Mouse (Mus musculus): ENCODE data around the gene Apela. TPM values are rescaled to one million over a fixed set of nuclear protein-coding genes. Genes with fewer than 3 reads are reported as not detected.
A peak's percentile ranks its signal among the peaks of the same experiment; 100 is the strongest.

Gene Apela
- polyA plus RNA-seq (2015; fragmentation: Nextera tagmentation; extraction: Ambion mirVana): 2.5 and 2.6 TPM in 2 replicates

DNA sequence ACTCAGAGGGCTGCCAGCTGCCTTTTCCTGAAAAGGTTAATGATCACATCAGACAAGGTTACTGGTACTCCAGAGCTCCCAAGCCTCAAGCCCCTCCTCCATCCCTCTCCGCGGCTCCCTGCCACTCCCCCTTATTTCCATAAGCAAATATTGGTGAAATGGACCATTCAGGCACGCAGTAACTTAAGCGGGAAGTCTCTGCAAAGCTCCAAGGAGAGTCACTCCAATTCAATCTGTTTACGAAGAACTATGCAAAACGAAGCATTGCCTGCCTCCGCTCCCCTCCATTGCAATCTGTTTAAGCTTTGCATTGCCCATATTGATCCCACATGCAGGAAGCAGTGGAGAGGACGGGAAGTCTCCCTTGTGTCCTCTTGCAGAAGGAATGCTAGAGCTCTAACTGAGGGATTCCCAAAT, at the start of gene Apela:
Gene Apela (minus strand): TSS at position 220 of the 417 bp plus-strand sequence.
- peak within 1 kb of the TSS; percentile 34 for H3K4me3 ChIP-seq
- H3K27ac ChIP-seq: no peak within 1 kb of the TSS
- peak; percentile 86 for ATAC-seq
- no peaks in the 10 kb centered on the region for H3K9me3 ChIP-seq (replicated peaks)
- H3K36me3 ChIP-seq (ENCODE audit: poor library complexity, severe bottlenecking): no peaks in the 10 kb centered on the region
- H3K4me2 ChIP-seq: peak within 1 kb of the TSS; percentile 62
- peak within 1 kb of the TSS; percentile 26; the same call in 1 of the 2 replicates for H3K9ac ChIP-seq
- WGBS: under 1% methylated on average over 8 of the region's 8 CpGs
- H3K27me3 ChIP-seq: no peaks in the 10 kb centered on the region
- H3K4me1 ChIP-seq: peaks cover 29% of the 10 kb centered on the region

DNA sequence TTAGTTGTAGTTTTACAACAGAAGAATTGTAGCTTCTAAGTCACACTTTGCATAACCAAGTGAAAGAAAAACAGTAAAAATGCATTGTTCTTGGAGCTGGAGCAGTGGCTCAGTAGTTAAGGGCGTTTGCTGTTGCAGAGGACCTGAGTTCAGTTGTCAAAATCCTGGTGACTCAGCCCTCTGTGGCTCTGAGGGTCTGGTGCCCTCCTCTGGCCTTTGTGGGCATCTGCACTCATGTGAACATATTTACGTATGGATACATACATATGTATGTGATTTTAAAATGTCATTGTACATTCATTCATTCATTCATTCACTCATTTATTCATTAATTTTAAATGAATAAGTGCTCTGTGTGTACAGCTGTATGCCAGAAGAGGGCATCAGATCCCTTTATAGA, 48.5 kb upstream of the Apela start:
- Histone ChIP-seq H3K4me3 (no peak overlapping the region), H3K4me1 (peaks cover 9% of the 10 kb centered on the region), H3K27ac (no peak overlapping the region), H3K4me2 (no peak overlapping the region), H3K27me3 (no peaks in the 10 kb centered on the region), H3K9ac (no peak overlapping the region), H3K9me3 (replicated peaks) (no peaks in the 10 kb centered on the region), H3K36me3 (ENCODE audit: poor library complexity, severe bottlenecking) (no peaks in the 10 kb centered on the region)
- WGBS: 76% methylated on average over 2 of the region's 2 CpGs
- ATAC-seq: no peak

DNA sequence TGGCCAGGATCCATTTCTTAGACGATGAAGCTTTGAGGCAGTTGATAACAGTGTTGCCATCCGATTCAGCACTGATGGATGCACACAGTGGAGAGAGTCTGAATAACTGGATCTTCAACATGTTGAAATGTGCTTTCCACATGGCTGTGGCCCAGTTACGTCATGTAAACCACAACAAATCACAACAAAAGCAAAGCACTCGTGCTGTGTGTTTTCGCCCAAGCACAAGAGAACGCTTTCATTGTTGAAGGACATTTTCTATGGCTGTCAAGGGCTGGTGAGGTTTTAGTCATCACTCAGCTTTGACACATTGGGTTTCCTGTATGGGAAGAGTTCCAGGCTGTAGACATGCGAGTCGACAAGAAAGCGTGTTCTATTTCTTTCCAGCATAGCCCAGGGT, 43.6 kb upstream of the Apela start:
- no peak overlapping the region for H3K9ac ChIP-seq
- H3K4me2 ChIP-seq: no peak overlapping the region
- no peaks in the 10 kb centered on the region for H3K36me3 ChIP-seq (ENCODE audit: poor library complexity, severe bottlenecking)
- no peaks in the 10 kb centered on the region for H3K27me3 ChIP-seq
- H3K9me3 ChIP-seq (replicated peaks): no peaks in the 10 kb centered on the region
- 82% methylated on average over 9 of the region's 9 CpGs for WGBS
- no peak overlapping the region for H3K27ac ChIP-seq
- no peak overlapping the region for H3K4me3 ChIP-seq
- ATAC-seq: no peak
- H3K4me1 ChIP-seq: peaks cover 9% of the 10 kb centered on the region

DNA sequence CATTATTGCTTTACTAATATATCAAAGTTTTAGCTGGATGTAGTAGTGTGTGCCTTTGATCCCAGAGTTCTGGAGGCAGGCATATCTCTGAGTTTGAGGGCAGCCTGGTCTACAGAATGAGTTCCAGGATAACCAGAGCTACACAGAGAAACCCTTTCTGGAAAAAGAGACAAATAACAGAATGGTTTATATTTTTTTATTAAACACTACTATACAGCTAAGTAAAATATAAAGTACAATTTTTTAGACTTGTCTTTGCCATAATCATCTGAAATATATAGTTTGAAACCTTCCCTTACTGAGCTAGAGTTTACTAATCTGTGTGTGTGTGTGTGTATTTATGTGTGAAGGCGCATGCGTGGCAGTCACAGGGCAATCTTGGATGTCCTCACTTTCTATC, 37.6 kb upstream of the Apela start, which contains the start of gene Gm10663:
Gene Gm10663 (plus strand): TSS at position 301 of the 400 bp plus-strand sequence.
- no peak within 1 kb of the TSS for H3K27ac ChIP-seq
- no peaks in the 10 kb centered on the region for H3K9me3 ChIP-seq (replicated peaks)
- no peaks in the 10 kb centered on the region for H3K4me1 ChIP-seq
- no peaks in the 10 kb centered on the region for H3K36me3 ChIP-seq (ENCODE audit: poor library complexity, severe bottlenecking)
- no peak for ATAC-seq
- WGBS: 98% methylated on average over 2 of the region's 2 CpGs
- H3K9ac ChIP-seq: no peak within 1 kb of the TSS
- no peak within 1 kb of the TSS for H3K4me3 ChIP-seq
- H3K27me3 ChIP-seq: no peaks in the 10 kb centered on the region
- H3K4me2 ChIP-seq: no peak within 1 kb of the TSS

DNA sequence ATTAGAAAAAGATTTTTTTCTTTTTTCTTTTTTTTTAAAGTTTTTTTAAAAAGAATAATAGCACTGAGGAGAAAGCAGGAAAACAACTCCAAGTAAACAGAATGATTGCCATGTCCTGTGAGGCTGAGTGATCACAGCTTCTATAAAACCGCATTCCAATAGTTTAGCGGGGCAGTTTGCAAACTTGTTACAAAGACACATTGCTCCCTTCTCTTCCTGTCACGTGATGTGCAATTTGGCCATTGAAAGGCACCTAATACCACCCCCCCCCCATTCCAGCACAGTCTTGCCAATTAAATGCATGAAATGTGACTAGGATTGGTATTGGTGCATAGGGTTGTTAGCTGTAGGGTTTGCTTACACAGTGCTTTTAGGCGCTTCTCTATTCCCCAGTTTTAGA, 33.9 kb upstream of the Apela start:
- Histone ChIP-seq H3K4me2 (no peak overlapping the region), H3K4me3 (no peak overlapping the region), H3K36me3 (ENCODE audit: poor library complexity, severe bottlenecking) (no peaks in the 10 kb centered on the region), H3K9ac (no peak overlapping the region), H3K9me3 (replicated peaks) (no peaks in the 10 kb centered on the region), H3K27ac (no peak overlapping the region), H3K27me3 (no peaks in the 10 kb centered on the region), H3K4me1 (0 out of 2 replicates have a peak, but pooled peaks cover 6% of the 10 kb centered on the region)
- WGBS: 78% methylated on average over 4 of the region's 4 CpGs
- no peak for ATAC-seq

DNA sequence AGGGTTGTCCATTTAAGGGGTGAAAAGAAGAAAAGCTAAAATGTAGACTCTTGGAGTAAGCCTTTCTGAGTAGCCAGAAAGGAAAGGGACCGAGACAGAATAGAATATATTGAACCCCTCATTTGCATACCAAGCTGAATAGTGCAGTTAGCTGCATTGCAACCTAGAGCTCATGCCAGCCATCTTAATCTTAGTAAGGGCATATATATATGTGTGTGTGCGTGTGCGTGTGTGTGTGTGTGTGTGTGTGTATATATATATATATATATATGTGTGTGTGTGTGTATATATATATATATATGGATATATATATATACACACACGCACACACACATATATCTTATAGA, 31.3 kb upstream of the Apela start:
- Histone ChIP-seq H3K27me3 (no peaks in the 10 kb centered on the region), H3K9ac (no peak overlapping the region), H3K4me3 (no peak overlapping the region), H3K36me3 (ENCODE audit: poor library complexity, severe bottlenecking) (no peaks in the 10 kb centered on the region), H3K4me2 (peak overlapping the region; percentile 33), H3K9me3 (replicated peaks) (no peaks in the 10 kb centered on the region), H3K27ac (no peak overlapping the region), H3K4me1 (0 out of 2 replicates have a peak, but pooled peaks cover 6% of the 10 kb centered on the region)
- 34% methylated on average over 4 of the region's 4 CpGs for WGBS
- peak; percentile 71; the same call in 1 of the 2 replicates for ATAC-seq

DNA sequence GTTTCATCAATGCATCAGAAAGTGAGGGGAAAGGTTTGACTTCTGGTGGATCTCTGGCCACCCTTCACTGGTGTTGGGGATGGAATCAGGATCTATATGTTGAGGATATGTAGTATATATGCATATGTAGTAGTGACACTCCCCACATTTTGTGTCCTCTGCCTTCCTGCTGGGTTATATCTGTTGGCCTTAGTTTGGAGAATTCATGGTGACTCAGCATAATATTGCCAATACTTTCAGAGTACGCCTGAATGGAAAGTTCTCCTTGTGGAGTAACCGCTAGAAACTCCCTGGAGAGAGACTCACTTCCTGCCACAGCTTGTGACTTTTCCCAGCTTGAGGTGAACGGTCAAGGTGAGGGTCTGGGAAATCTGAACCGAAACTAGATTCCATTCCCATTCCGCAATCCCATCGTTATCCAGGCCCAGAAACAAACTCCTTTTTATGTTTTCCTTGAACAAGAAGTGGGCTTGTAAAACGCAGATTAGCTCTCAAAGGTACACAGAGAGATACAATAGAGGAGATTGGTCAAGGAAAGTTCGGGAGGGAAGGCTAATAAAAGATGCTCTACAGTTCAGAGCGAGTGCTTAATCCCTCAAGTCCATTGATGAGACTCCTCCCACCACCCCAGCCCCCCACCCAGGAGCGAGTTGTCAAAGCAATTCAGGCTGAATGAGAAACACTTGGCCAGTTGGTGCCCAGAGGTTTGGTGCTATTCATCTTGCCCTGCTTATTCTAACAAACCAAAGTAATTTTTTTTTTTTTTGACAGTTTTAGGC, 30.7 kb upstream of the Apela start:
- Histone ChIP-seq H3K27me3 (no peaks in the 10 kb centered on the region), H3K4me3 (no peak overlapping the region), H3K27ac (peak overlapping the region; percentile 32; the same call in 1 of the 2 replicates), H3K9ac (no peak overlapping the region), H3K4me1 (0 out of 2 replicates have a peak, but pooled peaks cover 6% of the 10 kb centered on the region), H3K36me3 (ENCODE audit: poor library complexity, severe bottlenecking) (no peaks in the 10 kb centered on the region), H3K4me2 (peak overlapping the region; percentile 33), H3K9me3 (replicated peaks) (no peaks in the 10 kb centered on the region)
- peak; percentile 82; the same call in 1 of the 2 replicates for ATAC-seq
- WGBS: 9% methylated on average over 10 of the region's 10 CpGs

DNA sequence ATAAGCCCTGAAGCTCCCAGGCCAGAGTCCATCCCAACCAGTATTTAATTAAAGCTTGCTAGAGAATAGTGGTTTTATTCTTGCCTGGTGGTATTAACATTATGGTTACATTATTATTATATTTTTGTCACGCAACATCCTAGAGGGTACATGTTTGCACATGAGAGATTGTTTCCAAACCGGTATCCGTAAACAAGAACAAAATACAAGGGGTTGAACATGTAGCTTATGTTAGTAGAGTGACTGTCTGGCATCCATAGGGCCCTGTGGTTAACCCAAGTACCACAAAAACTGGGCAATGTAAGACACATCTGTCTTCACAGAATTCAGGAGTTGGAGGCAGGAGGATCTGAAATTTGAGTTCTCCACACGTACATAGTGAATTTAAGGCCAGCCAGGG, 29.9 kb upstream of the Apela start:
- Histone ChIP-seq H3K4me3 (no peak overlapping the region), H3K4me2 (no peak overlapping the region), H3K9ac (no peak overlapping the region), H3K9me3 (replicated peaks) (no peaks in the 10 kb centered on the region), H3K4me1 (0 out of 2 replicates have a peak, but pooled peaks cover 6% of the 10 kb centered on the region), H3K36me3 (ENCODE audit: poor library complexity, severe bottlenecking) (no peaks in the 10 kb centered on the region), H3K27ac (no peak overlapping the region), H3K27me3 (no peaks in the 10 kb centered on the region)
- 89% methylated on average over 4 of the region's 4 CpGs for WGBS
- no peak for ATAC-seq

DNA sequence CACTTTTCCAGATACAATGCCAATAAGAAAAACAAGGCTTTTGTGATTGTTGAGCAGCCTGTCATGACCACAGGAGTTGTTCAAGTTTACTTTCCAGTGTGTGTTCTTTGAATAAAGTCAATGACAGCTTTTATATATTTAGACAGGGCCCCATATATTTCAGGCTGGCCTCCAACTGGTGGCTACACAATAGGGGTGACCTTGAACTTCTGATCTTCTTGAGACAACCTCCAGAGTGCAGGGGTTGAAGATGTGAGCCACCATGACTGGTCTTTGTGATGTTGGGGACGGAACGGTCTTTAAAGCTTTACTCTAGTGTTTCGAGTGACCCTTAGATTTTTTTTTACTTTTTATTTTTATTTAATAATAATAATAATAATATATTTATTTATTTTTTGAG, 28.5 kb upstream of the Apela start:
- whole genome bisulfite sequencing: 93% methylated on average over 3 of the region's 3 CpGs
- Histone ChIP-seq H3K27me3 (no peaks in the 10 kb centered on the region), H3K4me1 (0 out of 2 replicates have a peak, but pooled peaks cover 6% of the 10 kb centered on the region), H3K36me3 (ENCODE audit: poor library complexity, severe bottlenecking) (no peaks in the 10 kb centered on the region), H3K9me3 (replicated peaks) (no peaks in the 10 kb centered on the region), H3K9ac (no peak overlapping the region), H3K4me2 (no peak overlapping the region), H3K4me3 (no peak overlapping the region), H3K27ac (no peak overlapping the region)
- ATAC-seq: no peak

DNA sequence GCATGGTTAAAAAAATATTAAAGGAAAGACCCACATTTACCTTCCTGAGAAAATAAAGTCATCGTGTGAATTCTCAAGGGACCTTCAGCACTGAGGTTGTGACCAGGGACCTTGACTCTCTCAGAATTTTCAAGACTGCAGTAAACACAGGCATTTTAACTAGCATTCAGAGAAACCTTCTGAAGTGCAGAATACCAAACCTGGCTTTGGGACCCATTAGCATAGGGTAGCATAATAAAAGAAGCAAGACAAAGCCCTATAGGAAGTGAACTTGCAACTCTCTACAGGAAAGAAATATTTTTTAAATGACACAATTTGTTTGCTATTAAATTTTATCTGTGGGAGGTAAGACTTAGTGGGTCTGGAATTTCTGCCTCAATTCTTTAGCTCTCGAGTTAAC, 26.9 kb upstream of the Apela start:
- H3K36me3 ChIP-seq (ENCODE audit: poor library complexity, severe bottlenecking): no peaks in the 10 kb centered on the region
- no peak overlapping the region for H3K27ac ChIP-seq
- no peak overlapping the region for H3K4me2 ChIP-seq
- no peak overlapping the region for H3K9ac ChIP-seq
- no peak for ATAC-seq
- no peak overlapping the region for H3K4me3 ChIP-seq
- 62% methylated on average over 2 of the region's 2 CpGs for WGBS
- H3K4me1 ChIP-seq: 0 out of 2 replicates have a peak, but pooled peaks cover 6% of the 10 kb centered on the region
- H3K9me3 ChIP-seq (replicated peaks): no peaks in the 10 kb centered on the region
- H3K27me3 ChIP-seq: no peaks in the 10 kb centered on the region

DNA sequence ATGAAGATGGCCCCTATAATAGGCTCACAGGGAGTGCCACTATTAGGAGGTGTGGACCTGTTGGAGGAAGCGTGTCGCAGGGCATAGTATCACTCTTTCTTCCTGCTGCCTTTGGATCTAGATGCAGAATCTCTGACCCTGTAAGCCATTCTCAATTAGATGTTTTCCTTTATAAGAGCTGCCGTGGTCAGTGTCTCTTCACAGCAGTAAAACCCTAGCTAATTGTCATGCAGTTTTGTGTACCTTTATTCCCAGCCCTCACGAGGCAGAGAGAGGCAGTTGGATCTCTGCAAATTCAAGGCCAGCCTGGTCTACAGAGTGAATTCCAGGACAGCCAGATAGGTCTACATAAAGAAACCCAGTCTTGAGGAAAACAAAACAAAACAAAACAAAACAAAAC, 25.1 kb upstream of the Apela start:
- no peak for ATAC-seq
- Histone ChIP-seq H3K27ac (no peak overlapping the region), H3K9ac (no peak overlapping the region), H3K9me3 (replicated peaks) (no peaks in the 10 kb centered on the region), H3K36me3 (ENCODE audit: poor library complexity, severe bottlenecking) (no peaks in the 10 kb centered on the region), H3K27me3 (no peaks in the 10 kb centered on the region), H3K4me1 (no peaks in the 10 kb centered on the region), H3K4me2 (no peak overlapping the region), H3K4me3 (no peak overlapping the region)
- 72% methylated on average over 4 of the region's 4 CpGs for WGBS

DNA sequence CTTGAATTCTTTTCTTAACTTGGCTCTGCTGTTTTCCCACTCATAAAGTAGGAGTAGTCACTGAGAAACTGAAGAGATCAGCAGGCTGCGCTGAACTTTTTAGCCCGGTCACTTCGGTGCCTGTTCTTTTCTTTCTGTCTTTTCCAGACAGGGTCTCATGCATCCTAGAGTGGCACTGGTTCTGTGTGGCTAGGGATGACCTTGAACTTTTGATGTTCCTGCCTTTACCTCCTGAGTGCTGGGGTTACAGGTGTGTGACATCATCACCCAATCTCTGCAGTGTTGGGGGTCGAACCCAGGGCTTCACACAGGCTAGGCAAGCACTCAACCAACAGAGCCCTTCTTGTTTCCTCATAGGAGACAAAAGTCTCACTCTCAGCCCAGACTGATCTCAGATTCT, 19.6 kb upstream of the Apela start:
- WGBS: 94% methylated on average over 4 of the region's 4 CpGs
- ATAC-seq: no peak
- no peaks in the 10 kb centered on the region for H3K9me3 ChIP-seq (replicated peaks)
- no peaks in the 10 kb centered on the region for H3K4me1 ChIP-seq
- H3K4me2 ChIP-seq: no peak overlapping the region
- H3K4me3 ChIP-seq: no peak overlapping the region
- no peak overlapping the region for H3K27ac ChIP-seq
- no peaks in the 10 kb centered on the region for H3K27me3 ChIP-seq
- H3K9ac ChIP-seq: no peak overlapping the region
- no peaks in the 10 kb centered on the region for H3K36me3 ChIP-seq (ENCODE audit: poor library complexity, severe bottlenecking)
